Mouse (Mus musculus) liver, postnatal 0 days (tissue): ENCODE data around the gene Slc39a12. TPM values are rescaled to one million over a fixed set of nuclear protein-coding genes. Genes with fewer than 3 reads are reported as not detected.

ENCODE experiments used
- ATAC-seq: fragments of 200-750 bp; cut with Nextera tagmentation; 2 replicates; pipeline ENCODE4 v1.8.0; 2017; ENCODE audit warnings: mild to moderate bottlenecking, moderate library complexity
- DNase-seq: peaks from one replicate; pipeline ENCODE4 v3.0.0-alpha.2; 2016
- H3K27ac ChIP-seq: fragments of 300-500 bp; sonication (generic); 2 replicates; pipeline ENCODE4 v1.5.1; 2014; ENCODE audit warnings: antibody characterized with exemption, moderate library complexity, mild to moderate bottlenecking, low read depth
- H3K27me3 ChIP-seq: fragments of 300-500 bp; sonication (generic); 2 replicates; pipeline ENCODE4 v1.6.1; 2014; ENCODE audit warnings: low read length, control low read depth, mixed read lengths; ENCODE audit not compliant: insufficient read depth
- H3K36me3 ChIP-seq: fragments of 300-500 bp; sonication (generic); replicated peaks from 2 replicates; pipeline ENCODE4 v1.6.1; 2014; ENCODE audit warnings: mild to moderate bottlenecking, control low read depth, low read length, moderate library complexity, mixed read lengths; ENCODE audit not compliant: insufficient read depth
- H3K4me1 ChIP-seq: fragments of 300-500 bp; sonication (generic); 2 replicates; pipeline ENCODE4 v1.6.1; 2014; ENCODE audit warnings: antibody characterized with exemption, mild to moderate bottlenecking, control low read depth; ENCODE audit not compliant: insufficient read depth
- H3K4me2 ChIP-seq: fragments of 300-500 bp; sonication (generic); 2 replicates; pipeline ENCODE4 v1.6.1; 2014; ENCODE audit warnings: low read depth, mild to moderate bottlenecking, low read length, moderate library complexity, mixed read lengths
- H3K4me3 ChIP-seq: fragments of 300-500 bp; sonication (generic); 2 replicates; pipeline ENCODE4 v1.5.1; 2014; ENCODE audit warnings: low read depth, low read length
- H3K9ac ChIP-seq: fragments of 300-500 bp; sonication (generic); replicated peaks from 2 replicates; pipeline ENCODE4 v1.6.1; 2014; ENCODE audit warnings: mild to moderate bottlenecking, moderate library complexity
- H3K9me3 ChIP-seq: fragments of 300-500 bp; sonication (generic); 2 replicates; pipeline ENCODE4 v1.6.1; 2016; ENCODE audit warnings: mild to moderate bottlenecking, control low read depth, low read length, mixed read lengths
- CTCF ChIP-seq: sonication (generic); IDR thresholded peaks from 2 replicates; pipeline ENCODE4 v1.5.1; 2016; ENCODE audit warnings: antibody characterized with exemption, low read depth
- EP300 ChIP-seq: IDR thresholded peaks from 2 replicates; pipeline ENCODE4 v1.6.1; 2016; ENCODE audit warnings: antibody characterized with exemption, low read depth, mild to moderate bottlenecking
- WGBS: fragments of 180-500 bp; shearing (Covaris S2); extraction: QIAGEN DNeasy Blood & Tissue Kit; methylation state at CpG from one replicate; pipeline ENCODE4 v1.1.7; 2014; ENCODE audit not compliant: insufficient replicate concordance; 5-methylcytosine and 5-hydroxymethylcytosine counted together
- polyA plus RNA-seq: library from polyadenylated mRNA; unstranded; fragments of >200 nt; fragmentation: Nextera tagmentation; extraction: Ambion mirVana; gene quantifications from 2 replicates; pipeline ENCODE4 v1.2.1, GENCODE M21; 2015

The Slc39a12 gene
- polyA plus RNA-seq = 0.04 TPM in 1 of 2 replicates, not detected in the other

GRCm38 (mm10) chr2:14388162-14388561 lies at the start of gene Slc39a12:
Gene Slc39a12 (plus strand): TSS chr2:14388316.
- Histone ChIP-seq H3K36me3 (no peaks in the 10 kb centered on the region), H3K4me1 (no peaks in the 10 kb centered on the region), H3K4me3 (no peak within 1 kb of the TSS), H3K27ac (no peak within 1 kb of the TSS), H3K4me2 (no peak within 1 kb of the TSS), H3K9me3 (no peaks in the 10 kb centered on the region), H3K27me3 (no peaks in the 10 kb centered on the region), H3K9ac (no peak within 1 kb of the TSS)
- ATAC-seq = no peak
- TF ChIP-seq EP300 (no peak), CTCF (no peak)
- WGBS = 57% methylated on average over 5 of the region's 5 CpGs
- DNase-seq = no peak

- no peaks in the 10 kb centered on the region for H3K36me3 ChIP-seq
- TF ChIP-seq EP300 = no peak
- no peak overlapping the region for H3K27ac ChIP-seq
- no peaks in the 10 kb centered on the region for H3K27me3 ChIP-seq
- ATAC-seq (no peak), DNase-seq (peak; percentile 17)
- no peak overlapping the region for H3K9ac ChIP-seq
- no peaks in the 10 kb centered on the region for H3K9me3 ChIP-seq
- H3K4me2 ChIP-seq = no peak overlapping the region
- H3K4me1 ChIP-seq = no peaks in the 10 kb centered on the region
- H3K4me3 ChIP-seq = no peak overlapping the region
- 73% methylated on average over 14 of the region's 14 CpGs for WGBS
These were observed 46.3 kb upstream of the Slc39a12 start for GRCm38 (mm10) chr2:14341652-14342308.

- TF ChIP-seq EP300 (no peak), CTCF (no peak)
- DNase-seq (no peak), ATAC-seq (no peak)
- no peaks in the 10 kb centered on the region for H3K36me3 ChIP-seq
- H3K4me1 ChIP-seq = no peaks in the 10 kb centered on the region
- no peak overlapping the region for H3K4me2 ChIP-seq
- no peaks in the 10 kb centered on the region for H3K27me3 ChIP-seq
- WGBS = 82% methylated on average over 8 of the region's 8 CpGs
- no peak overlapping the region for H3K4me3 ChIP-seq
- H3K9me3 ChIP-seq = no peaks in the 10 kb centered on the region
- no peak overlapping the region for H3K27ac ChIP-seq
- H3K9ac ChIP-seq = no peak overlapping the region
These were observed 45.7 kb upstream of the Slc39a12 start for GRCm38 (mm10) chr2:14342309-14342839.

- TF ChIP-seq CTCF = no peak
- TF ChIP-seq EP300 = no peak
- no peak overlapping the region for H3K27ac ChIP-seq
- no peaks in the 10 kb centered on the region for H3K27me3 ChIP-seq
- H3K4me1 ChIP-seq = no peaks in the 10 kb centered on the region
- H3K9ac ChIP-seq = no peak overlapping the region
- H3K36me3 ChIP-seq = no peaks in the 10 kb centered on the region
- no peak overlapping the region for H3K4me3 ChIP-seq
- no peak for ATAC-seq
- WGBS = 19% methylated on average over 1 of the region's 1 CpGs
- H3K9me3 ChIP-seq = no peaks in the 10 kb centered on the region
- no peak overlapping the region for H3K4me2 ChIP-seq
- no peak for DNase-seq
These were observed 740 bp downstream of the Slc39a12 start for GRCm38 (mm10) chr2:14388856-14389255.

- Histone ChIP-seq H3K36me3 (no peaks in the 10 kb centered on the region), H3K27me3 (no peaks in the 10 kb centered on the region), H3K4me2 (no peak overlapping the region), H3K9me3 (no peaks in the 10 kb centered on the region), H3K9ac (no peak overlapping the region), H3K4me1 (no peaks in the 10 kb centered on the region), H3K4me3 (no peak overlapping the region), H3K27ac (no peak overlapping the region)
- no peak for TF ChIP-seq CTCF
- TF ChIP-seq EP300 = no peak
- DNase-seq (no peak), ATAC-seq (no peak)
- 70% methylated on average over 1 of the region's 1 CpGs for WGBS
These were observed 2.8 kb downstream of the Slc39a12 start for GRCm38 (mm10) chr2:14390900-14391299.

- no peak overlapping the region for H3K4me3 ChIP-seq
- no peak for ATAC-seq
These were observed 14.9 kb downstream of the Slc39a12 start for GRCm38 (mm10) chr2:14403000-14403399.

More at GRCm38 (mm10) chr2:14403000-14403399, 14.9 kb downstream of the Slc39a12 start:
- Histone ChIP-seq H3K9me3 (no peaks in the 10 kb centered on the region), H3K27ac (no peak overlapping the region), H3K9ac (no peak overlapping the region), H3K4me2 (no peak overlapping the region), H3K36me3 (no peaks in the 10 kb centered on the region), H3K4me1 (no peaks in the 10 kb centered on the region), H3K27me3 (no peaks in the 10 kb centered on the region)
- TF ChIP-seq CTCF (0 out of 2 replicates have a peak, but pooled peaks have one; percentile 10), EP300 (no peak)
- no peak for DNase-seq
